Mouse (Mus musculus) spleen, adult 12 weeks (tissue): ENCODE results near the gene Pla2g4b.

ENCODE experiments used
- DNase-seq: peaks from one replicate; pipeline ENCODE4 v3.0.0; 2022; ENCODE audit warnings: low spot score

The Pla2g4b gene

GRCm38 (mm10) chr2:120032726-120033467, at the start of gene Pla2g4b:
Gene Pla2g4b (plus strand): TSS chr2:120033417.
- no peak for DNase-seq

- DNase-seq: no peak
Observed at GRCm38 (mm10) chr2:119985871-119986270, 47.3 kb upstream of the Pla2g4b start.

- no peak for DNase-seq
Observed at GRCm38 (mm10) chr2:119986369-119986768, 46.8 kb upstream of the Pla2g4b start.

GRCm38 (mm10) chr2:119987441-119987840, 45.8 kb upstream of the Pla2g4b start:
- no peak for DNase-seq

- no peak for DNase-seq
Observed at GRCm38 (mm10) chr2:119988952-119989351, 44.3 kb upstream of the Pla2g4b start.

GRCm38 (mm10) chr2:119990881-119991280, 42.3 kb upstream of the Pla2g4b start:
- DNase-seq: no peak

GRCm38 (mm10) chr2:119992349-119992748, 40.9 kb upstream of the Pla2g4b start:
- no peak for DNase-seq

- no peak for DNase-seq
Observed at GRCm38 (mm10) chr2:119993515-119993914, 39.7 kb upstream of the Pla2g4b start.

GRCm38 (mm10) chr2:119994839-119995238, 38.4 kb upstream of the Pla2g4b start:
- DNase-seq: no peak

GRCm38 (mm10) chr2:119995391-119996281, 37.6 kb upstream of the Pla2g4b start:
- DNase-seq: no peak

GRCm38 (mm10) chr2:119997354-119997753, 35.9 kb upstream of the Pla2g4b start:
- DNase-seq: no peak

- no peak for DNase-seq
Observed at GRCm38 (mm10) chr2:119999731-120000130, 33.5 kb upstream of the Pla2g4b start.

GRCm38 (mm10) chr2:120000882-120001584, 32.2 kb upstream of the Pla2g4b start:
- DNase-seq: no peak

- no peak for DNase-seq
Observed at GRCm38 (mm10) chr2:120001956-120002355, 31.3 kb upstream of the Pla2g4b start.

GRCm38 (mm10) chr2:120003970-120004369, 29.2 kb upstream of the Pla2g4b start:
- no peak for DNase-seq

GRCm38 (mm10) chr2:120006696-120007095, 26.5 kb upstream of the Pla2g4b start:
- DNase-seq: no peak

- DNase-seq: no peak
Observed at GRCm38 (mm10) chr2:120007680-120008210, 25.5 kb upstream of the Pla2g4b start.

GRCm38 (mm10) chr2:120008672-120009071, 24.5 kb upstream of the Pla2g4b start:
- DNase-seq: no peak

- DNase-seq: no peak
Observed at GRCm38 (mm10) chr2:120011462-120012200, 21.6 kb upstream of the Pla2g4b start.

- DNase-seq: no peak
Observed at GRCm38 (mm10) chr2:120012924-120013323, 20.3 kb upstream of the Pla2g4b start.

- DNase-seq: no peak
Observed at GRCm38 (mm10) chr2:120013831-120014486, 19.3 kb upstream of the Pla2g4b start.
